Mouse (Mus musculus): ENCODE measurements around the gene Olfr714. TPM values are rescaled to one million over a fixed set of nuclear protein-coding genes. Genes with fewer than 3 reads are reported as not detected.
A peak's percentile ranks its signal among the peaks of the same experiment; 100 is the strongest.
"Not testable (repeated sequence)": the region's sequence is repeated elsewhere in the genome, so short reads cannot be mapped to it uniquely, and the experiment has no call there.

Gene Olfr714
- polyA plus RNA-seq (2015; fragmentation: Nextera tagmentation; extraction: Ambion mirVana) = not detected in 2 replicates

GRCm38 (mm10) chr7:107070681-107071080 lies at the start of gene Olfr714:
TSS of gene Olfr714 (plus strand) at chr7:107070981.
- no peak for DNase-seq (ENCODE audit: low spot score)

- no peak for DNase-seq (ENCODE audit: low spot score)
Observed at GRCm38 (mm10) chr7:107030874-107031273, 39.9 kb upstream of the Olfr714 start, which contains the start of gene Olfr713. TSS of gene Olfr713 (plus strand) at chr7:107031174.

- DNase-seq (ENCODE audit: low spot score) = no peak
Observed at GRCm38 (mm10) chr7:107039934-107040563, 30.7 kb upstream of the Olfr714 start.

GRCm38 (mm10) chr7:107043136-107043535 lies 27.6 kb upstream of the Olfr714 start:
- no peak for DNase-seq (ENCODE audit: low spot score)

- DNase-seq (ENCODE audit: low spot score) = no peak
Observed at GRCm38 (mm10) chr7:107044407-107044806, 26.4 kb upstream of the Olfr714 start.

GRCm38 (mm10) chr7:107045833-107046232 lies 24.9 kb upstream of the Olfr714 start:
- peak; percentile 60 for DNase-seq (ENCODE audit: low spot score)

GRCm38 (mm10) chr7:107047578-107047977 lies 23.2 kb upstream of the Olfr714 start:
- DNase-seq (ENCODE audit: low spot score) = no peak

- no peak for DNase-seq (ENCODE audit: low spot score)
Observed at GRCm38 (mm10) chr7:107092920-107093319, 22.1 kb downstream of the Olfr714 start, which contains the start of gene Olfr17. TSS of gene Olfr17 (plus strand) at chr7:107093220.

GRCm38 (mm10) chr7:107110269-107110668 lies 39.5 kb downstream of the Olfr714 start, which contains the start of gene Olfr715b:
TSS of gene Olfr715b (minus strand) at chr7:107110369.
- not testable (repeated sequence) for DNase-seq (ENCODE audit: low spot score)

Other genes with a start within 250 kb of the Olfr714 start
- gene Olfr702, start 237.1 kb upstream of the Olfr714 start, polyA plus RNA-seq (2015; fragmentation: Nextera tagmentation; extraction: Ambion mirVana) = not detected in 2 replicates
- gene Olfr703, start 227.6 kb upstream of the Olfr714 start, polyA plus RNA-seq (2015; fragmentation: Nextera tagmentation; extraction: Ambion mirVana) = not detected in 2 replicates
- gene Olfr704, start 207.8 kb upstream of the Olfr714 start, polyA plus RNA-seq (2015; fragmentation: Nextera tagmentation; extraction: Ambion mirVana) = not detected in 2 replicates
- gene Olfr705, start 194.1 kb upstream of the Olfr714 start, polyA plus RNA-seq (2015; fragmentation: Nextera tagmentation; extraction: Ambion mirVana) = not detected in 2 replicates
- gene Olfr706, start 182.8 kb upstream of the Olfr714 start, polyA plus RNA-seq (2015; fragmentation: Nextera tagmentation; extraction: Ambion mirVana) = not detected in 2 replicates
- gene Olfr707, start 169.7 kb upstream of the Olfr714 start, polyA plus RNA-seq (2015; fragmentation: Nextera tagmentation; extraction: Ambion mirVana) = not detected in 2 replicates
- not detected in 2 replicates for gene Olfr1532-ps1, start 163.0 kb upstream of the Olfr714 start, polyA plus RNA-seq (2015; fragmentation: Nextera tagmentation; extraction: Ambion mirVana)
- gene Olfr709-ps1, start 138.8 kb upstream of the Olfr714 start, polyA plus RNA-seq (2015; fragmentation: Nextera tagmentation; extraction: Ambion mirVana) = not detected in 2 replicates
- not detected in 2 replicates for gene Olfr710, start 122.7 kb upstream of the Olfr714 start, polyA plus RNA-seq (2015; fragmentation: Nextera tagmentation; extraction: Ambion mirVana)
- gene Olfr6, start 107.0 kb upstream of the Olfr714 start, polyA plus RNA-seq (2015; fragmentation: Nextera tagmentation; extraction: Ambion mirVana) = not detected in 2 replicates
- not detected in 2 replicates for gene Olfr711, start 95.5 kb upstream of the Olfr714 start, polyA plus RNA-seq (2015; fragmentation: Nextera tagmentation; extraction: Ambion mirVana)
- gene Olfr2, start 64.9 kb upstream of the Olfr714 start, polyA plus RNA-seq (2015; fragmentation: Nextera tagmentation; extraction: Ambion mirVana) = not detected in 2 replicates
- gene Olfr713, start 39.8 kb upstream of the Olfr714 start, polyA plus RNA-seq (2015; fragmentation: Nextera tagmentation; extraction: Ambion mirVana) = 0.03 TPM in 1 of 2 replicates, not detected in the other
- gene Olfr17, start 22.2 kb downstream of the Olfr714 start, polyA plus RNA-seq (2015; fragmentation: Nextera tagmentation; extraction: Ambion mirVana) = not detected in 2 replicates
- not detected in 2 replicates for gene Olfr715b, start 39.4 kb downstream of the Olfr714 start, polyA plus RNA-seq (2015; fragmentation: Nextera tagmentation; extraction: Ambion mirVana)
- gene Olfr715, start 60.1 kb downstream of the Olfr714 start, polyA plus RNA-seq (2015; fragmentation: Nextera tagmentation; extraction: Ambion mirVana) = not detected in 2 replicates
- not detected in 2 replicates for gene Olfr716, start 67.3 kb downstream of the Olfr714 start, polyA plus RNA-seq (2015; fragmentation: Nextera tagmentation; extraction: Ambion mirVana)
- gene Nlrp14, start 96.0 kb downstream of the Olfr714 start, polyA plus RNA-seq (2015; fragmentation: Nextera tagmentation; extraction: Ambion mirVana) = 0.09 TPM in 1 of 2 replicates, not detected in the other
- gene Rbmxl2, start 138.5 kb downstream of the Olfr714 start, polyA plus RNA-seq (2015; fragmentation: Nextera tagmentation; extraction: Ambion mirVana) = not detected in 2 replicates

Data from thymus, postnatal 0 days (tissue).